Mouse (Mus musculus): ENCODE measurements around the gene Armh3. TPM values are rescaled to one million over a fixed set of nuclear protein-coding genes. Genes with fewer than 3 reads are reported as not detected.

Gene Armh3
- polyA plus RNA-seq, 1 experiment, result 15.3 TPM

- no peak for TF ChIP-seq POLR2A (IDR thresholded peaks at IDR 0.05; ENCODE audit: low read depth, low read length)
- H3K27ac ChIP-seq (ENCODE audit: insufficient read depth, low read length), result no peak overlapping the region
- no peak overlapping the region for H3K4me3 ChIP-seq (ENCODE audit: insufficient read depth, low read length)
- H3K4me1 ChIP-seq (ENCODE audit: control insufficient read depth, insufficient read depth, low read length), result no peaks in the 10 kb centered on the region
These were observed 102.6 kb downstream of the Armh3 start for GRCm38 (mm10) chr19:45895726-45896125.

- Histone ChIP-seq H3K4me3 (ENCODE audit: insufficient read depth, low read length) (no peak overlapping the region), H3K4me1 (ENCODE audit: control insufficient read depth, insufficient read depth, low read length) (no peaks in the 10 kb centered on the region), H3K27ac (ENCODE audit: insufficient read depth, low read length) (no peak overlapping the region)
- no peak for TF ChIP-seq POLR2A (IDR thresholded peaks at IDR 0.05; ENCODE audit: low read depth, low read length)
These were observed 116.2 kb downstream of the Armh3 start for GRCm38 (mm10) chr19:45882056-45882455.

- Histone ChIP-seq H3K4me3 (ENCODE audit: insufficient read depth, low read length) (no peak overlapping the region), H3K27ac (ENCODE audit: insufficient read depth, low read length) (no peak overlapping the region), H3K4me1 (ENCODE audit: control insufficient read depth, insufficient read depth, low read length) (no peaks in the 10 kb centered on the region)
- TF ChIP-seq CTCF (IDR thresholded peaks at IDR 0.05; ENCODE audit: borderline replicate concordance, insufficient read depth, low read length) (no peak), POLR2A (IDR thresholded peaks at IDR 0.05; ENCODE audit: low read depth, low read length) (no peak)
These were observed 125.0 kb downstream of the Armh3 start for GRCm38 (mm10) chr19:45873320-45873719.

- Histone ChIP-seq H3K4me3 (ENCODE audit: insufficient read depth, low read length) (no peak overlapping the region), H3K27ac (ENCODE audit: insufficient read depth, low read length) (no peak overlapping the region), H3K4me1 (ENCODE audit: control insufficient read depth, insufficient read depth, low read length) (no peaks in the 10 kb centered on the region)
- TF ChIP-seq POLR2A (IDR thresholded peaks at IDR 0.05; ENCODE audit: low read depth, low read length) (no peak), CTCF (IDR thresholded peaks at IDR 0.05; ENCODE audit: borderline replicate concordance, insufficient read depth, low read length) (no peak)
These were observed 142.9 kb downstream of the Armh3 start for GRCm38 (mm10) chr19:45855284-45855920.

GRCm38 (mm10) chr19:45854521-45854920 lies 143.8 kb downstream of the Armh3 start:
- Histone ChIP-seq H3K4me1 (ENCODE audit: control insufficient read depth, insufficient read depth, low read length) (no peaks in the 10 kb centered on the region), H3K27ac (ENCODE audit: insufficient read depth, low read length) (no peak overlapping the region), H3K4me3 (ENCODE audit: insufficient read depth, low read length) (no peak overlapping the region)
- TF ChIP-seq POLR2A (IDR thresholded peaks at IDR 0.05; ENCODE audit: low read depth, low read length) (no peak), CTCF (IDR thresholded peaks at IDR 0.05; ENCODE audit: borderline replicate concordance, insufficient read depth, low read length) (no peak)

- TF ChIP-seq POLR2A (IDR thresholded peaks at IDR 0.05; ENCODE audit: low read depth, low read length), result no peak
- TF ChIP-seq CTCF (IDR thresholded peaks at IDR 0.05; ENCODE audit: borderline replicate concordance, insufficient read depth, low read length), result no peak
- H3K4me1 ChIP-seq (ENCODE audit: control insufficient read depth, insufficient read depth, low read length), result no peaks in the 10 kb centered on the region
- H3K27ac ChIP-seq (ENCODE audit: insufficient read depth, low read length), result no peak overlapping the region
- H3K4me3 ChIP-seq (ENCODE audit: insufficient read depth, low read length), result no peak overlapping the region
These were observed 150.6 kb downstream of the Armh3 start for GRCm38 (mm10) chr19:45847733-45848093.

- no peak overlapping the region for H3K27ac ChIP-seq (ENCODE audit: insufficient read depth, low read length)
- no peak overlapping the region for H3K4me3 ChIP-seq (ENCODE audit: insufficient read depth, low read length)
- TF ChIP-seq POLR2A (IDR thresholded peaks at IDR 0.05; ENCODE audit: low read depth, low read length), result no peak
- TF ChIP-seq CTCF (IDR thresholded peaks at IDR 0.05; ENCODE audit: borderline replicate concordance, insufficient read depth, low read length), result no peak
- no peaks in the 10 kb centered on the region for H3K4me1 ChIP-seq (ENCODE audit: control insufficient read depth, insufficient read depth, low read length)
These were observed 151.1 kb downstream of the Armh3 start for GRCm38 (mm10) chr19:45847016-45847732.

- Histone ChIP-seq H3K4me3 (ENCODE audit: insufficient read depth, low read length) (no peak overlapping the region), H3K4me1 (ENCODE audit: control insufficient read depth, insufficient read depth, low read length) (no peaks in the 10 kb centered on the region), H3K27ac (ENCODE audit: insufficient read depth, low read length) (no peak overlapping the region)
- TF ChIP-seq POLR2A (IDR thresholded peaks at IDR 0.05; ENCODE audit: low read depth, low read length) (no peak), CTCF (IDR thresholded peaks at IDR 0.05; ENCODE audit: borderline replicate concordance, insufficient read depth, low read length) (no peak)
These were observed 154.1 kb downstream of the Armh3 start for GRCm38 (mm10) chr19:45844209-45844608.

GRCm38 (mm10) chr19:45843424-45843823 lies 154.9 kb downstream of the Armh3 start:
- no peak overlapping the region for H3K4me3 ChIP-seq (ENCODE audit: insufficient read depth, low read length)
- TF ChIP-seq CTCF (IDR thresholded peaks at IDR 0.05; ENCODE audit: borderline replicate concordance, insufficient read depth, low read length) (no peak), POLR2A (IDR thresholded peaks at IDR 0.05; ENCODE audit: low read depth, low read length) (no peak)
- no peak overlapping the region for H3K27ac ChIP-seq (ENCODE audit: insufficient read depth, low read length)
- H3K4me1 ChIP-seq (ENCODE audit: control insufficient read depth, insufficient read depth, low read length), result no peaks in the 10 kb centered on the region
